Mouse (Mus musculus) stomach, postnatal 0 days (tissue): Measurements from ENCODE around the gene Slc17a8.

Source experiments
- CTCF ChIP-seq: IDR thresholded peaks from 2 replicates; pipeline ENCODE4 v1.5.1; 2016; ENCODE audit warnings: antibody characterized with exemption, low read depth, mild to moderate bottlenecking, moderate library complexity
- EP300 ChIP-seq: optimal IDR thresholded peaks from 2 replicates; pipeline ENCODE3; 2016; ENCODE audit warnings: antibody characterized with exemption

DNA sequence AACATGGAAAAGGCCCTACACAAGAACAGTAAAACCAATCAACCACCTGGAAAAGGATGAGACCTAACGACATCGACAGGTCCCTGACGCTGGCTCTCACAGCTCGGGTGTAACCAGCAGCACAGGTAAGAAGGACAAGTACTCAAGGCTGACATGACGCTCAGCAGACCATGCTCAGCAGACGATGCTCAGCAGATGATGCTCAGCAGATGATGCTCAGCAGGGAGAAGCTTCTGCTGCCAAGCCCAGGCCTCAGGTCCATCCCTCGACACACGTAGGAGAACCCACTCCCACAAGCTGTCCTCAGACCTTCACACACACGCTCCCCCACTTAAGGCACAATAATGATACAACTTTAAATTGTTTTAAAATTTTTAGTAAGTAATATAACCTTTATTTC is 44.6 kb upstream of the Slc17a8 start:
- TF ChIP-seq CTCF (no peak), EP300 (no peak)
